In genomic region chr4:100777376-100778041, GRCm38 (mm10) we compare ENCODE assay signal across 9 mouse cellular contexts. TPM values are rescaled to one million over a fixed set of nuclear protein-coding genes. Genes with fewer than 3 reads are reported as not detected.
DNase-seq lines count a peak whose midpoint lies in the region; ATAC-seq lines count a peak whose summit lies in the region.
"Had no signal": no experiment of that assay in that cellular context is flagged by ENCODE, and none has a peak within 500 bp of the region (broad histone marks: within the 10 kb centered on the region; RNA-seq: fewer than 3 reads in every experiment).

No protein-coding gene starts in this region.

- ATAC-seq in forebrain, embryonic 16.5 days, result peak; percentile 48
- ATAC-seq in limb, embryonic 11.5 days (ENCODE audit: insufficient number of reproducible peaks, low FRiP score, low TSS enrichment, low read depth), result peak; percentile 46; the same call in 1 of the 2 replicates
- ATAC-seq in midbrain, embryonic 13.5 days, result peak; percentile 59
- ATAC-seq in stomach, embryonic 16.5 days (ENCODE audit: insufficient read depth, low FRiP score), result peak; percentile 55

- H3K4me1 ChIP-seq in forebrain, embryonic 16.5 days (replicated peaks; ENCODE audit: control insufficient read depth, insufficient read depth, low read length), result peaks cover 39% of the 10 kb centered on the region
- peaks cover 25% of the 10 kb centered on the region for H3K4me1 ChIP-seq in limb, embryonic 11.5 days (ENCODE audit: control insufficient read depth, insufficient read depth, low read length)
- peaks cover 50% of the 10 kb centered on the region for H3K4me1 ChIP-seq in midbrain, embryonic 13.5 days (replicated peaks)
- peaks cover 33% of the 10 kb centered on the region for H3K4me1 ChIP-seq in stomach, embryonic 16.5 days (ENCODE audit: control insufficient read depth, insufficient read depth, low read length)

- H3K4me3 ChIP-seq in forebrain, embryonic 16.5 days (replicated peaks; ENCODE audit: low read length), result peak overlapping the region; percentile 55
- H3K4me3 ChIP-seq in limb, embryonic 11.5 days (ENCODE audit: low read depth, low read length), result peak overlapping the region; percentile 98
- H3K4me3 ChIP-seq in midbrain, embryonic 13.5 days (replicated peaks), result peak overlapping the region; percentile 98
- peak overlapping the region; percentile 95 for H3K4me3 ChIP-seq in stomach, embryonic 16.5 days (replicated peaks; ENCODE audit: low read length)

- H3K27me3 ChIP-seq in forebrain, embryonic 16.5 days (replicated peaks; ENCODE audit: control insufficient read depth, insufficient read depth, low read length), result no peaks in the 10 kb centered on the region
- no peaks in the 10 kb centered on the region for H3K27me3 ChIP-seq in limb, embryonic 11.5 days (ENCODE audit: control insufficient read depth, insufficient read depth, low read length)
- no peaks in the 10 kb centered on the region for H3K27me3 ChIP-seq in midbrain, embryonic 13.5 days
- no peaks in the 10 kb centered on the region for H3K27me3 ChIP-seq in stomach, embryonic 16.5 days (ENCODE audit: control insufficient read depth, insufficient read depth, low read length)

- H3K27ac ChIP-seq in forebrain, embryonic 16.5 days (ENCODE audit: low read length), result peak overlapping the region; percentile 80
- H3K27ac ChIP-seq in limb, embryonic 11.5 days (replicated peaks; ENCODE audit: low read depth, low read length), result peak overlapping the region; percentile 98
- peak overlapping the region; percentile 96 for H3K27ac ChIP-seq in midbrain, embryonic 13.5 days
- peak overlapping the region; percentile 95 for H3K27ac ChIP-seq in stomach, embryonic 16.5 days (ENCODE audit: low read length)

- WGBS in forebrain, embryonic 16.5 days, result under 1% methylated on average over 40 of the region's 42 CpGs
- 0% methylated on average over 42 of the region's 42 CpGs for WGBS in limb, embryonic 11.5 days
- WGBS in midbrain, embryonic 13.5 days, result under 1% methylated on average over 42 of the region's 42 CpGs
- WGBS in stomach, embryonic 16.5 days, result under 1% methylated on average over 42 of the region's 42 CpGs

- H3K4me2 ChIP-seq in forebrain, embryonic 16.5 days (ENCODE audit: low read length), result peak overlapping the region; percentile 88
- peak overlapping the region; percentile 79 for H3K4me2 ChIP-seq in limb, embryonic 11.5 days (ENCODE audit: low read depth, severe bottlenecking)
- H3K4me2 ChIP-seq in midbrain, embryonic 13.5 days (replicated peaks), result peak overlapping the region; percentile 82
- H3K4me2 ChIP-seq in stomach, embryonic 16.5 days (ENCODE audit: low read depth, low read length), result peak overlapping the region; percentile 87

- peak; percentile 86 for DNase-seq in ES-CJ7 (ENCODE audit: low read depth, low spot score)
- peak; percentile 64 for DNase-seq in adrenal gland, adult 2 months
- DNase-seq in heart, postnatal 4 days, result peak; percentile 49
- DNase-seq in limb, embryonic 11.5 days (ENCODE audit: low spot score), result peak; percentile 77
- DNase-seq in cerebellum, adult 11-12 months, result no peak

- peak overlapping the region; percentile 75 for H3K9ac ChIP-seq in forebrain, embryonic 16.5 days (replicated peaks; ENCODE audit: low read depth, low read length)
- H3K9ac ChIP-seq in limb, embryonic 11.5 days (ENCODE audit: low read length), result peak overlapping the region; percentile 99
- H3K9ac ChIP-seq in midbrain, embryonic 13.5 days (replicated peaks), result peak overlapping the region; percentile 96
- peak overlapping the region; percentile 93 for H3K9ac ChIP-seq in stomach, embryonic 16.5 days (ENCODE audit: low read length)

- H3K9me3 ChIP-seq in forebrain, embryonic 16.5 days (ENCODE audit: control insufficient read depth, low read length), result no peaks in the 10 kb centered on the region
- H3K9me3 ChIP-seq in limb, embryonic 11.5 days (ENCODE audit: control insufficient read depth, low read length), result no peaks in the 10 kb centered on the region
- H3K9me3 ChIP-seq in midbrain, embryonic 13.5 days, result no peaks in the 10 kb centered on the region
- H3K9me3 ChIP-seq in stomach, embryonic 16.5 days (replicated peaks; ENCODE audit: control insufficient read depth, low read length), result 0 out of 2 replicates have a peak, but pooled peaks cover 2% of the 10 kb centered on the region

- no peaks in the 10 kb centered on the region for H3K36me3 ChIP-seq in forebrain, embryonic 16.5 days (ENCODE audit: control insufficient read depth, insufficient read depth)
- H3K36me3 ChIP-seq in limb, embryonic 11.5 days (ENCODE audit: control insufficient read depth, insufficient read depth, low read length), result no peaks in the 10 kb centered on the region
- H3K36me3 ChIP-seq in midbrain, embryonic 13.5 days, result no peaks in the 10 kb centered on the region
- H3K36me3 ChIP-seq in stomach, embryonic 16.5 days (ENCODE audit: control insufficient read depth, insufficient read depth, low read length), result no peaks in the 10 kb centered on the region

RNA-seq across cellular contexts. Expression of gene Cachd1, which starts 1.0 kb away (rescaled TPM):
- total RNA-seq in adrenal gland, adult 2 months (2021), result 10 to 100 TPM; 12.6 to 13.9 TPM
- polyA plus RNA-seq in adrenal gland, adult 2 months (2012; rRNA removed), result 22.4 and 25.3 TPM in 2 replicates
- polyA plus RNA-seq in forebrain, embryonic 16.5 days (2015; fragmentation: Nextera tagmentation; extraction: Ambion mirVana), result 15.2 and 17.7 TPM in 2 replicates
- 10 to 100 TPM in 1 of 2 experiments, 1 to 10 TPM in 1; 9.7 to 12.9 TPM for total RNA-seq in heart, postnatal 4 days (2021)
- 42.3 and 50.0 TPM in 2 replicates for polyA plus RNA-seq in limb, embryonic 11.5 days (2014; fragmentation: Nextera tagmentation; extraction: Ambion mirVana)
- polyA plus RNA-seq in midbrain, embryonic 13.5 days (2015; fragmentation: Nextera tagmentation; extraction: Ambion mirVana), result 30.0 and 38.9 TPM in 2 replicates
- polyA plus RNA-seq in stomach, embryonic 16.5 days (2015; fragmentation: Nextera tagmentation; extraction: Ambion mirVana), result 7.2 and 9.7 TPM in 2 replicates
- total RNA-seq: neutrophil, adult 5-6 weeks had no signal
